Mouse (Mus musculus): ENCODE results near the gene Tmem132d. TPM values are rescaled to one million over a fixed set of nuclear protein-coding genes. Genes with fewer than 3 reads are reported as not detected.

The Tmem132d gene
- polyA plus RNA-seq, 1 experiment from 2014 or later = 2.1 TPM

DNA sequence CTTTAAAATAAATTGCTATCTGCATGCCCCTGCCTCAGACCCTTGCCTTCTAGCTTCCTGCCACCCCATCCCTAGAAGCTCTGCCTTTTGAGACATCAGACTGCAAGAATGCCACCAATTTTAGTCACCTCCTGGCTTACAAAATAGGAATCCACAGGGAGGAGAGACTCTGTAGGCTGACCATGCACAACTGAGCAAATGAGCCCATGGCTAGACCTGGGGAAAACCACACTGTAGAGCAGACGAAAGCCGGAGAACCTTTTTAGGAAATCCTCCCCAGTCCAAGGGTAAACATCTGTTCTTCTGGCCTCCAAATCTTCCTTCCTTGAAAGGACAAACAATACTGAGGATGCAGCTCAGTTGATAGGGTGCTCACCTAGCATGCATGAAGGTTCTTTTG lies 130.5 kb downstream of the Tmem132d start:
- H3K27me3 ChIP-seq (replicated peaks) = no peaks in the 10 kb centered on the region
- no peaks in the 10 kb centered on the region for H3K4me1 ChIP-seq
- H3K9ac ChIP-seq = no peak overlapping the region
- H3K9me3 ChIP-seq = no peaks in the 10 kb centered on the region
- 88% methylated on average over 2 of the region's 2 CpGs for WGBS
- H3K4me2 ChIP-seq (replicated peaks) = no peak overlapping the region
- no peak overlapping the region for H3K4me3 ChIP-seq
- H3K27ac ChIP-seq = no peak overlapping the region
- no peak for ATAC-seq (ENCODE audit: low FRiP score, low read depth)
- H3K36me3 ChIP-seq = no peaks in the 10 kb centered on the region

DNA sequence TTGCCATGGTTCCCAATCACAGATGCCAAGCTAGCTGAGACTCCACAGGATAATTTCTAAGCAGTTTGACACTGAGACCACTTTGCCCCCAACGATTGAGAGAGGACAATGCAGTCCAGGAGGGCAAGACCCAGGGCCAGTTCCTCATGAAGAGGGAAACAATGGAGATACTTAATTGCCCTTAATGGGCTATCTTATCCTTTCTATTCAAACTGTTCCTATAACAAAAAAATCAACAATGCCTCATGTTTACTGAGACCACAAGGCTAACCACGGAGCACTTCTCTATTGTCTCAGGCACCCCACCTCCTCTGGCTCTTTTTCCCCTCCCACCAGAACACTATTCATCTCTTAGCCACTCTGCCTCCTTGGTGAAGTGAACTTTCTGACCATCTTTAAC lies 141.7 kb downstream of the Tmem132d start:
- no peaks in the 10 kb centered on the region for H3K4me1 ChIP-seq
- WGBS = 15% methylated on average over 2 of the region's 2 CpGs

DNA sequence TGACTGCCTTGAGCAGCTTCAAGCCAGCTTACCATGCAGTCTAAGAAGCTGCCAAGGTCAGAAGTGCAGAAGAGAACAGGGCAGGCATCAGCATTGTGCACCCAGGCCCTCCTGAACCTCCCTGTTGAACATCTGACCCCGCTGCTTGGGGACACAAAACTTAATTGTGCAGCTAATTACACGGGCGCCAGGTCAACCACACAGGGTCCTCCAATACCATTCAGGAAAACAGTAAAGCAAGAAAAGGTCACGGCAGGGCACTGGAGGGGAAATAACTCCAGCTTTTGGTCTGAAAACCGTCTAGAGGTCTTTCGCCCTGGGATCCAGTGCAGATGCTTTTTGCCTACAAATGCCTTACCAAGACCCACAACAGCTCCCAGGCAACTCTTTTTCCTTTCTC lies 159.6 kb downstream of the Tmem132d start:
- Histone ChIP-seq H3K4me3 (no peak overlapping the region), H3K27ac (no peak overlapping the region), H3K4me1 (peaks cover 3% of the 10 kb centered on the region; the same call in 1 of the 2 replicates), H3K9ac (no peak overlapping the region), H3K4me2 (replicated peaks) (no peak overlapping the region), H3K9me3 (no peaks in the 10 kb centered on the region), H3K36me3 (no peaks in the 10 kb centered on the region), H3K27me3 (replicated peaks) (no peaks in the 10 kb centered on the region)
- 11% methylated on average over 6 of the region's 6 CpGs for WGBS
- no peak for ATAC-seq (ENCODE audit: low FRiP score, low read depth)

More for the DNA sequence above, 141.7 kb downstream of the Tmem132d start:
- Histone ChIP-seq H3K36me3 (no peaks in the 10 kb centered on the region), H3K9me3 (no peaks in the 10 kb centered on the region), H3K27me3 (replicated peaks) (no peaks in the 10 kb centered on the region), H3K27ac (no peak overlapping the region), H3K4me2 (replicated peaks) (no peak overlapping the region), H3K4me3 (no peak overlapping the region), H3K9ac (no peak overlapping the region)
- ATAC-seq (ENCODE audit: low FRiP score, low read depth) = no peak

DNA sequence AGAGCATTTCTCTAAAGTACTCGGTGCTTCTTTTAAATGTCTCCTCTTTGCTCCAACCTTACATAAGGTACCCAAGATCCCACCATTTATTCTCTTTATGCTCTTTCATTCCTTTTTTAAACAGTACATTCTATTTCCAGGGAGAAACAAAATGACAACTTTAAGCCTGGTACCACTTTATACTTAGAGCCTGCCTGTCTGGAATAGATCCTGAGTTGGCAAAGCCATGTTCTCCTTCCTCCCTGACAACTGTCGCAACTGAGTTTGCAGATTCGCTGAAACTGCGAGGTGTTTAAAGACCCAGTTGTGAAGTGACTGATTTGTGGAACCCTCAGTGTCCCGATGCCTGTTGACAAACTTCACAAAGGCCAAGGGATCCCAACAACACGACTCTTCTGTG lies 165.5 kb downstream of the Tmem132d start:
- Histone ChIP-seq H3K4me1 (no peaks in the 10 kb centered on the region), H3K9ac (no peak overlapping the region), H3K27me3 (replicated peaks) (no peaks in the 10 kb centered on the region), H3K4me3 (no peak overlapping the region), H3K9me3 (0 out of 2 replicates have a peak, but pooled peaks cover 3% of the 10 kb centered on the region), H3K27ac (no peak overlapping the region), H3K36me3 (no peaks in the 10 kb centered on the region), H3K4me2 (replicated peaks) (no peak overlapping the region)
- 94% methylated on average over 6 of the region's 6 CpGs for WGBS
- ATAC-seq (ENCODE audit: low FRiP score, low read depth) = no peak

DNA sequence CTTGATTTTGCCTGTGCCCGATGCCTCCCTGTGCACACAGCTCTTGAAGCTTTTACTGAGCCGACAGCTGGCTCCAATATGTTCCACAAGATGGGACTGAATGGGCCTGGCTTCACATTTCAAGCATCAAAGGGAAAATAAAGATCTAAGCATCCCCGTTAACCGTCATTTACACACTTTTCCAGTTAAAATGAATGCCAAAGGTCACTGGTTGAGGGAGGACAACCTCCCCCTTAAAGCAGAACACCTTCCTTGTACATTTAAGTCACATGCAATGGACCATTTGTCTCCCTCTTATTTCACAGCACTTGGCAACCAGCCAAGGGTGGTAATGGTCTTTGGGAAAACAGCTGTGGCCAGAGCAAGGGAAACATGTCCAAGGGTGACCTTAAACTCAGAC lies 188.7 kb downstream of the Tmem132d start:
- no peaks in the 10 kb centered on the region for H3K36me3 ChIP-seq
- no peak overlapping the region for H3K4me3 ChIP-seq
- H3K4me1 ChIP-seq = no peaks in the 10 kb centered on the region
- ATAC-seq (ENCODE audit: low FRiP score, low read depth) = no peak
- 0 out of 2 replicates have a peak, but pooled peaks cover 4% of the 10 kb centered on the region for H3K9me3 ChIP-seq
- WGBS = 44% methylated on average over 4 of the region's 4 CpGs
- no peaks in the 10 kb centered on the region for H3K27me3 ChIP-seq (replicated peaks)
- no peak overlapping the region for H3K9ac ChIP-seq
- H3K4me2 ChIP-seq (replicated peaks) = no peak overlapping the region
- no peak overlapping the region for H3K27ac ChIP-seq

DNA sequence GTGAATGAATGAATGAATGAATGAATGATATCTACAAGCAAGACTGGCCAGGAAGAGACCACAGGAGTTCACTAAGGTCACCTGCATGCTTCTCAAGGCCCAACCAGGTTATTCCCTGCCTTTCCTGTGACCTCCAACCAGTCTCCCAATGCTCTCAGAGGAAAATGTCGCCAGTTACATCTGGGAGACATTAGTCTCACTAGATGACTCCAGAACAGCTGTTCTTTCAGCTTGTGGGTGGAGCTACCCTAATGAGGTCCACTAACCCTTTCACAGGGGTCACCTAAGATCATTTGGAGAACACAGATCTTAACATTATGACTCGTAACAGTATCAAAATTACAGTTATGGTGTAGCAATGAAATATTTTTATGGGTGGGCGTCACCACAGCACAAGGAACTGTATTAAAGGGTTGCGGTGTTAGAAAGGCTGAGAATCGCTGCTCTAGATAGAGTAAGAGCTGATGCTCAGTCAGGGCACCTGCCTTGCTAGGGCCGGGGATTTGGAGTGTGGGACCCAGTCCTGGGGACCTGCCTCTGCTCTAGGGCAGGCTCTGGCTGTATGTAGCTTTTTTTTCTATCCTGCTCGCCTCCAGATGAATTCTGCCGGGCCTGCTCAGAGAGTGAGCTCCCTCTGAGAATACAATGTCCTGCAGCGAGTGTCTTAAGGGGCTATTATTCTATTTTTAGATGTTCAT lies 196.1 kb downstream of the Tmem132d start:
- Histone ChIP-seq H3K4me2 (replicated peaks) (no peak overlapping the region), H3K4me3 (no peak overlapping the region)
- no peak for ATAC-seq (ENCODE audit: low FRiP score, low read depth)

DNA sequence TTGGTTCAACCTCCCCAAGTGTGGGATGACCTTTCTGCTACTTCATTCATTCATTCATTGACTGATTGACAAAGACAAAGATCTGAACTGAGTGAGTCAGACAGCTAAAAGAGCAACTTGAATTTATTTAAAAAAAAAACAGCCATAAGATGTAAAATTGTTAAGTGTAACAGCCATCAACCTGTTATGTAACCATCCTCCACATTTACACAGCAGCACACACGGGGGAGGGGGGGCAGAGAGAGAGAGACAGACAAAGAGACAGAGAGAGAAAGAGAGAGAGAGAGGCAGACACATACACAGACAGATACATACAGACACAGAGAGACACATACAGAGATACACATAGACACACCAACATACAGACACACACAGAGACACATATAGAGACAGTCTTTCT lies 197.3 kb downstream of the Tmem132d start:
- WGBS = 65% methylated on average over 1 of the region's 1 CpGs
- H3K4me2 ChIP-seq (replicated peaks) = no peak overlapping the region
- no peak overlapping the region for H3K9ac ChIP-seq
- no peaks in the 10 kb centered on the region for H3K27me3 ChIP-seq (replicated peaks)
- H3K36me3 ChIP-seq = no peaks in the 10 kb centered on the region
- H3K9me3 ChIP-seq = no peaks in the 10 kb centered on the region
- no peak overlapping the region for H3K27ac ChIP-seq
- H3K4me1 ChIP-seq = peaks cover 11% of the 10 kb centered on the region
- ATAC-seq (ENCODE audit: low FRiP score, low read depth) = no peak
- no peak overlapping the region for H3K4me3 ChIP-seq

More for the DNA sequence above, 196.1 kb downstream of the Tmem132d start:
- Histone ChIP-seq H3K9me3 (no peaks in the 10 kb centered on the region), H3K27ac (no peak overlapping the region), H3K27me3 (replicated peaks) (no peaks in the 10 kb centered on the region), H3K9ac (no peak overlapping the region), H3K36me3 (no peaks in the 10 kb centered on the region), H3K4me1 (peaks cover 11% of the 10 kb centered on the region)
- WGBS = 44% methylated on average over 9 of the region's 9 CpGs

DNA sequence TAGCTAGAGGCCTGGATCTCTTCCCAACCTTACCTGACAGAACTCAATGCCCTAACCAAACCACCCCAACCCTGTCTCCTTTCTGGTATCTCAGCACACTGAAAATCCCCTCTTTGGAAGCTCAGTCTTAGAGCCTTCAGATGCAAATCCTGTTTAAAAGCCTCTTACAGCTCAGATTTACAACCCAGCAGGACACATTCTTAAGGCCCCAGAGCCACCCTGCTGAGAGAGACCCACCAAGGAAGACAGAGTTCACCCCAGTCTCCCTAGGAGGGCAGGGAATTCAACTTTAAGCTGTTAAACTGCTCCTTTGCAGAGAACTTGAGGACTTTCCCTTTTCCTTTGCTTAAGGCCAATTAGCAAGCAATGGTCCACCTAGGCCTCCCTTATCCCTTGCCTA lies 199.8 kb downstream of the Tmem132d start:
- Histone ChIP-seq H3K9me3 (no peaks in the 10 kb centered on the region), H3K4me3 (no peak overlapping the region), H3K9ac (no peak overlapping the region), H3K4me1 (peaks cover 11% of the 10 kb centered on the region), H3K27ac (no peak overlapping the region), H3K36me3 (no peaks in the 10 kb centered on the region), H3K4me2 (replicated peaks) (no peak overlapping the region), H3K27me3 (replicated peaks) (no peaks in the 10 kb centered on the region)
- ATAC-seq (ENCODE audit: low FRiP score, low read depth) = no peak

DNA sequence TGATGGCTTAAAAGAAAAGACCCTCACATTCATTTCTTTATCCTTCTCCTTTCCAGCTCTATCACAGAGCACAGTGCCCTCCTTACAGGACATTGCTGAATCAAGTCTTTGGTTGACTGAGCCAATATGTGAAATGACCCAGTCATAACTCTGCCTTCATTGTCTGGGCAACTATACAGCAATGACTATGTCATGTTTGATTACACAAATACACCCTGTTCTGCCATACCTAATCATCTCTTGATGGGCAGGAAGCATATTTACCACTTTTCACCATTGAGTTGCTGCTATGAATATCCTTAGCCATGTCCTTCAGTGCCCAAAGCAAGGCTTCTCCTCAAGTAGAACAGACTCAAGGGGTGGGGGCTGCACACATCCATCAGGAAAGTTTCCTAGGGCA lies 214.6 kb downstream of the Tmem132d start:
- Histone ChIP-seq H3K4me3 (no peak overlapping the region), H3K4me1 (no peaks in the 10 kb centered on the region), H3K27ac (no peak overlapping the region), H3K9ac (no peak overlapping the region), H3K4me2 (replicated peaks) (no peak overlapping the region), H3K36me3 (no peaks in the 10 kb centered on the region), H3K27me3 (replicated peaks) (no peaks in the 10 kb centered on the region), H3K9me3 (no peaks in the 10 kb centered on the region)
- no peak for ATAC-seq (ENCODE audit: low FRiP score, low read depth)

DNA sequence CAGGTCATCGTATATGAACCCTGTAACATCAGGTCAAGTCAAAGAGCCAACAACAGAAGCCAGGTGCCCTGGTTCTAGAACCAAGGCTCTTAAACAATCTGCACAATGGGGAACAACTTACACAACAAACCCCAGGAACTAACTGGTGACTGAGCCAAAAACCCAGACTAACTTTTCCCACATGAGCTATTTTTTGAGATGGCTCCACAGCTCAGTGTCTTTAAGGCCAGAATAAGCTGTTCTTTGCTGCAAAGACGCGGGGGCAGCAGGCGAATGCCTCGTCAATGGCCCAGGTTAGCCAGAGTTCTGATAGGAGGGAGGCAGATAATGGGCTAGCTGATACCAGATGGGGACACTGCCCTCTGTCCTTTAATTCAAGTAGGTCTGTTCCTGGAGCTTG lies 221.8 kb downstream of the Tmem132d start:
- no peaks in the 10 kb centered on the region for H3K4me1 ChIP-seq
- no peak overlapping the region for H3K4me3 ChIP-seq
- no peak for ATAC-seq (ENCODE audit: low FRiP score, low read depth)
- no peak overlapping the region for H3K27ac ChIP-seq
- no peaks in the 10 kb centered on the region for H3K36me3 ChIP-seq
- no peak overlapping the region for H3K4me2 ChIP-seq (replicated peaks)
- no peak overlapping the region for H3K9ac ChIP-seq
- no peaks in the 10 kb centered on the region for H3K27me3 ChIP-seq (replicated peaks)
- 87% methylated on average over 5 of the region's 5 CpGs for WGBS
- H3K9me3 ChIP-seq = no peaks in the 10 kb centered on the region

DNA sequence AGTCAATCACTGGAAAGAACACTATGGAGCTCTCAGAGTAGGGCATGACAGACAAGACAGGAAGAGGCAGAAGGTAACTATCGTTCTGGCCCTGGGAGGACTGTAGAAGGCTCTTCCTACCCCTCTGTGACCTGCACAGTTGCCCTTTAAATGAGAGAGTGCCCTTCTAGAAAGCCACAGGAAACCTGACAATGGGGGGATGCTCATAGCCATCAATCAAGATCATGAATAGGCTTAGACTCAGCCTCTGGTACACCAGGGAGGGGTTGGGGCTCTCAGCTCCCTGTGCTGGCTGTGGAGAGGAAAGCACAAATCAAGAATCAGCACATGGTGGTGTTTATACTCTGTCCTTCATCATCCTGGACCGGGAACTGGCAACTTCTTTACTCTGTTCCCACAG lies 227.2 kb downstream of the Tmem132d start:
- no peaks in the 10 kb centered on the region for H3K27me3 ChIP-seq (replicated peaks)
- H3K9ac ChIP-seq = no peak overlapping the region
- no peak overlapping the region for H3K27ac ChIP-seq
- WGBS = 20% methylated on average over 2 of the region's 2 CpGs
- no peaks in the 10 kb centered on the region for H3K36me3 ChIP-seq
- ATAC-seq (ENCODE audit: low FRiP score, low read depth) = no peak
- 0 out of 2 replicates have a peak, but pooled peaks cover 11% of the 10 kb centered on the region for H3K4me1 ChIP-seq
- no peak overlapping the region for H3K4me3 ChIP-seq
- no peak overlapping the region for H3K4me2 ChIP-seq (replicated peaks)
- no peaks in the 10 kb centered on the region for H3K9me3 ChIP-seq

DNA sequence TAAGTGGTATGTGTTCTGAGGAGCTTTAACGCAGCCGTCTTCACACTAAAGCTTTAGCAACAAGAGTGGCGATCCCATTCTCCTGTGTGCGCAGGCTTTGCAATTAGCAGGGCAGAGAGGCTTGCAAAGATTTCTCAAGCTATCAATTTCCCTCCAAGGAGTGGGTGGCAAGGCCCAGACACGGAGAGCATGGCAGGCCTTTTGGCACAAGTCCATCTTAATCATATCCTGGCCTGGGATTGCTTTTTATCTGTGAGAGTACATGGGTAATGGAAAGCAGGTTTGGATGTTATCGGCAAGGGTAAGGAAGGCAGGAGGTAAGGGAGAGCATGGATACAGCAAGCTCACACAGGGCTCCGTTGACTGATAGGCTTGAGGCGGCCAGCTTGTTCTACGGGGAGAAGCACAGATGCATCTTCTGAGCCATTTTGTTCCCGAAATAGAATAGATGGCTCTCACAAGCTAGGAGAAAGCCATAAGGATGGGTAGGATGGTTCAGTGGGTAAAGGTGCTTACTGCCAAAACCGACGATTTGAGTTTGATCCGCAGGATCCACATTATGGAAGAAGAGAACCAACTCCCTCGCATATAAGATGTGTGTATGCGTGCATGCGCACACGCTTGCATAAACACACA lies 228.1 kb downstream of the Tmem132d start:
- Histone ChIP-seq H3K4me3 (no peak overlapping the region), H3K27me3 (replicated peaks) (no peaks in the 10 kb centered on the region), H3K36me3 (no peaks in the 10 kb centered on the region), H3K27ac (no peak overlapping the region), H3K4me1 (0 out of 2 replicates have a peak, but pooled peaks cover 11% of the 10 kb centered on the region), H3K4me2 (replicated peaks) (no peak overlapping the region), H3K9me3 (no peaks in the 10 kb centered on the region), H3K9ac (no peak overlapping the region)
- WGBS = 83% methylated on average over 17 of the region's 17 CpGs
- no peak for ATAC-seq (ENCODE audit: low FRiP score, low read depth)
